Mouse (Mus musculus): ENCODE measurements around the gene Wdr78. TPM values are rescaled to one million over a fixed set of nuclear protein-coding genes. Genes with fewer than 3 reads are reported as not detected.

Wdr78 gene
- total RNA-seq, 2 experiments from 2014 or later: 0.74 to 0.86 TPM

GRCm38 (mm10) chr4:103064976-103065375, 49.4 kb downstream of the Wdr78 start:
- DNase-seq: no peak
- intact Hi-C loops (cut with DNase I; ENCODE audit: low total_unique reads): no loop called here

GRCm38 (mm10) chr4:103064421-103064820, 49.9 kb downstream of the Wdr78 start:
- DNase-seq: no peak
- intact Hi-C loops (cut with DNase I; ENCODE audit: low total_unique reads): no loop called here

- no peak for DNase-seq
- intact Hi-C loops (cut with DNase I; ENCODE audit: low total_unique reads): no loop called here
Observed at GRCm38 (mm10) chr4:103056909-103057308, 57.4 kb downstream of the Wdr78 start.

GRCm38 (mm10) chr4:103048046-103048445, 66.3 kb downstream of the Wdr78 start:
- intact Hi-C loops (cut with DNase I; ENCODE audit: low total_unique reads): no loop called here
- no peak for DNase-seq

- no peak for DNase-seq
- intact Hi-C loops (cut with DNase I; ENCODE audit: low total_unique reads): no loop called here
Observed at GRCm38 (mm10) chr4:103042997-103043396, 71.4 kb downstream of the Wdr78 start.

GRCm38 (mm10) chr4:103039838-103040191, 74.5 kb downstream of the Wdr78 start:
- intact Hi-C loops (cut with DNase I; ENCODE audit: low total_unique reads): no loop called here
- no peak for DNase-seq

GRCm38 (mm10) chr4:103039103-103039837, 75.1 kb downstream of the Wdr78 start:
- intact Hi-C loops (cut with DNase I; ENCODE audit: low total_unique reads): no loop called here
- DNase-seq: no peak

GRCm38 (mm10) chr4:103028177-103029088, 85.9 kb downstream of the Wdr78 start:
- intact Hi-C loops (cut with DNase I; ENCODE audit: low total_unique reads): no loop called here
- no peak for DNase-seq

- intact Hi-C loops (cut with DNase I; ENCODE audit: low total_unique reads): no loop called here
- DNase-seq: no peak
Observed at GRCm38 (mm10) chr4:103027745-103028144, 86.6 kb downstream of the Wdr78 start.

GRCm38 (mm10) chr4:103026621-103027020, 87.7 kb downstream of the Wdr78 start, which contains the start of gene Insl5:
TSS of gene Insl5 (minus strand) at chr4:103026842.
- intact Hi-C loops (cut with DNase I; ENCODE audit: low total_unique reads): no loop called here
- no peak for DNase-seq

GRCm38 (mm10) chr4:103013490-103013889, 100.9 kb downstream of the Wdr78 start:
- intact Hi-C loops (cut with DNase I; ENCODE audit: low total_unique reads): no loop called here
- no peak for DNase-seq

- intact Hi-C loops (cut with DNase I; ENCODE audit: low total_unique reads): no loop called here
- DNase-seq: no peak
Observed at GRCm38 (mm10) chr4:103011823-103012222, 102.5 kb downstream of the Wdr78 start.

GRCm38 (mm10) chr4:103010734-103011133, 103.6 kb downstream of the Wdr78 start:
- no peak for DNase-seq
- intact Hi-C loops (cut with DNase I; ENCODE audit: low total_unique reads): no loop called here

- DNase-seq: no peak
- intact Hi-C loops (cut with DNase I; ENCODE audit: low total_unique reads): no loop called here
Observed at GRCm38 (mm10) chr4:103006943-103007418, 107.4 kb downstream of the Wdr78 start.

- intact Hi-C loops (cut with DNase I; ENCODE audit: low total_unique reads): no loop called here
- no peak for DNase-seq
Observed at GRCm38 (mm10) chr4:103006266-103006665, 108.1 kb downstream of the Wdr78 start.

- intact Hi-C loops (cut with DNase I; ENCODE audit: low total_unique reads): no loop called here
- DNase-seq: no peak
Observed at GRCm38 (mm10) chr4:103005190-103005945, 109.0 kb downstream of the Wdr78 start.

- DNase-seq: no peak
- intact Hi-C loops (cut with DNase I; ENCODE audit: low total_unique reads): no loop called here
Observed at GRCm38 (mm10) chr4:103004681-103005080, 109.7 kb downstream of the Wdr78 start.

GRCm38 (mm10) chr4:102991685-102992084, 122.7 kb downstream of the Wdr78 start:
- intact Hi-C loops (cut with DNase I; ENCODE audit: low total_unique reads): no loop called here
- no peak for DNase-seq

GRCm38 (mm10) chr4:102990595-102991340, 123.6 kb downstream of the Wdr78 start:
- no peak for DNase-seq
- intact Hi-C loops (cut with DNase I; ENCODE audit: low total_unique reads): no loop called here
